Mouse (Mus musculus): ENCODE measurements around the gene Rab11fip4. TPM values are rescaled to one million over a fixed set of nuclear protein-coding genes. Genes with fewer than 3 reads are reported as not detected.

The Rab11fip4 gene
- polyA plus RNA-seq (2012): 0.01 TPM in 1 of 2 replicates, not detected in the other

- Histone ChIP-seq H3K4me3 (replicated peaks) (peak within 1 kb of the TSS; percentile 15), H3K27me3 (ENCODE audit: control insufficient read depth) (peaks cover 64% of the 10 kb centered on the region), H3K4me1 (ENCODE audit: control insufficient read depth) (no peaks in the 10 kb centered on the region), H3K9me3 (ENCODE audit: control insufficient read depth, low read length) (no peaks in the 10 kb centered on the region), H3K36me3 (ENCODE audit: control insufficient read depth) (no peaks in the 10 kb centered on the region)
- TF ChIP-seq GATA1 (IDR thresholded peaks at IDR 0.05; ENCODE audit: low read length) (no peak), TAL1 (IDR thresholded peaks at IDR 0.05; ENCODE audit: low read length) (no peak)
Observed at GRCm38 (mm10) chr11:79590664-79591590, at the start of gene Rab11fip4. Gene Rab11fip4 (plus strand): TSS chr11:79591212.

GRCm38 (mm10) chr11:79552622-79553021 lies 38.4 kb upstream of the Rab11fip4 start:
- no peaks in the 10 kb centered on the region for H3K9me3 ChIP-seq (ENCODE audit: control insufficient read depth, low read length)
- no peaks in the 10 kb centered on the region; the same call in none of the 2 replicates for H3K4me1 ChIP-seq (ENCODE audit: control insufficient read depth)
- TF ChIP-seq GATA1 (IDR thresholded peaks at IDR 0.05; ENCODE audit: low read length) (no peak), TAL1 (IDR thresholded peaks at IDR 0.05; ENCODE audit: low read length) (no peak)
- H3K36me3 ChIP-seq (ENCODE audit: control insufficient read depth): peaks cover 12% of the 10 kb centered on the region
- H3K4me3 ChIP-seq (replicated peaks): no peak overlapping the region
- no peaks in the 10 kb centered on the region for H3K27me3 ChIP-seq (ENCODE audit: control insufficient read depth)

GRCm38 (mm10) chr11:79560536-79560935 lies 30.5 kb upstream of the Rab11fip4 start:
- Histone ChIP-seq H3K4me3 (replicated peaks) (no peak overlapping the region), H3K9me3 (ENCODE audit: control insufficient read depth, low read length) (no peaks in the 10 kb centered on the region), H3K27me3 (ENCODE audit: control insufficient read depth) (no peaks in the 10 kb centered on the region), H3K36me3 (ENCODE audit: control insufficient read depth) (peaks cover 15% of the 10 kb centered on the region), H3K4me1 (ENCODE audit: control insufficient read depth) (no peaks in the 10 kb centered on the region)
- TF ChIP-seq GATA1 (IDR thresholded peaks at IDR 0.05; ENCODE audit: low read length) (no peak), TAL1 (IDR thresholded peaks at IDR 0.05; ENCODE audit: low read length) (no peak)

- Histone ChIP-seq H3K27me3 (ENCODE audit: control insufficient read depth) (no peaks in the 10 kb centered on the region), H3K4me3 (replicated peaks) (no peak overlapping the region), H3K9me3 (ENCODE audit: control insufficient read depth, low read length) (no peaks in the 10 kb centered on the region), H3K36me3 (ENCODE audit: control insufficient read depth) (peaks cover 23% of the 10 kb centered on the region), H3K4me1 (ENCODE audit: control insufficient read depth) (no peaks in the 10 kb centered on the region)
- no peak for TF ChIP-seq GATA1 (IDR thresholded peaks at IDR 0.05; ENCODE audit: low read length)
- TF ChIP-seq TAL1 (IDR thresholded peaks at IDR 0.05; ENCODE audit: low read length): no peak
Observed at GRCm38 (mm10) chr11:79563493-79563892, 27.5 kb upstream of the Rab11fip4 start.

- H3K9me3 ChIP-seq (ENCODE audit: control insufficient read depth, low read length): no peaks in the 10 kb centered on the region
- peaks cover 19% of the 10 kb centered on the region for H3K36me3 ChIP-seq (ENCODE audit: control insufficient read depth)
- no peak overlapping the region for H3K4me3 ChIP-seq (replicated peaks)
- no peaks in the 10 kb centered on the region for H3K27me3 ChIP-seq (ENCODE audit: control insufficient read depth)
- H3K4me1 ChIP-seq (ENCODE audit: control insufficient read depth): no peaks in the 10 kb centered on the region
- TF ChIP-seq GATA1 (IDR thresholded peaks at IDR 0.05; ENCODE audit: low read length): no peak
- no peak for TF ChIP-seq TAL1 (IDR thresholded peaks at IDR 0.05; ENCODE audit: low read length)
Observed at GRCm38 (mm10) chr11:79566947-79567346, 24.1 kb upstream of the Rab11fip4 start.

- Histone ChIP-seq H3K36me3 (ENCODE audit: control insufficient read depth) (peaks cover 19% of the 10 kb centered on the region), H3K4me3 (replicated peaks) (no peak overlapping the region), H3K27me3 (ENCODE audit: control insufficient read depth) (no peaks in the 10 kb centered on the region), H3K4me1 (ENCODE audit: control insufficient read depth) (no peaks in the 10 kb centered on the region), H3K9me3 (ENCODE audit: control insufficient read depth, low read length) (no peaks in the 10 kb centered on the region)
- TF ChIP-seq GATA1 (IDR thresholded peaks at IDR 0.05; ENCODE audit: low read length) (no peak), TAL1 (IDR thresholded peaks at IDR 0.05; ENCODE audit: low read length) (no peak)
Observed at GRCm38 (mm10) chr11:79568197-79568911, 22.7 kb upstream of the Rab11fip4 start.

- Histone ChIP-seq H3K36me3 (ENCODE audit: control insufficient read depth) (peaks cover 14% of the 10 kb centered on the region), H3K4me3 (replicated peaks) (no peak overlapping the region)
Observed at GRCm38 (mm10) chr11:79570319-79570718, 20.7 kb upstream of the Rab11fip4 start.

GRCm38 (mm10) chr11:79573836-79574235 lies 17.2 kb upstream of the Rab11fip4 start:
- Histone ChIP-seq H3K4me3 (replicated peaks) (no peak overlapping the region), H3K27me3 (ENCODE audit: control insufficient read depth) (no peaks in the 10 kb centered on the region), H3K9me3 (ENCODE audit: control insufficient read depth, low read length) (no peaks in the 10 kb centered on the region), H3K4me1 (ENCODE audit: control insufficient read depth) (peaks cover 2% of the 10 kb centered on the region; the same call in 1 of the 2 replicates), H3K36me3 (ENCODE audit: control insufficient read depth) (peaks cover 10% of the 10 kb centered on the region)
- no peak for TF ChIP-seq TAL1 (IDR thresholded peaks at IDR 0.05; ENCODE audit: low read length)
- no peak for TF ChIP-seq GATA1 (IDR thresholded peaks at IDR 0.05; ENCODE audit: low read length)

More at GRCm38 (mm10) chr11:79570319-79570718, 20.7 kb upstream of the Rab11fip4 start:
- TF ChIP-seq TAL1 (IDR thresholded peaks at IDR 0.05; ENCODE audit: low read length) (no peak), GATA1 (IDR thresholded peaks at IDR 0.05; ENCODE audit: low read length) (no peak)
- no peaks in the 10 kb centered on the region for H3K27me3 ChIP-seq (ENCODE audit: control insufficient read depth)
- H3K4me1 ChIP-seq (ENCODE audit: control insufficient read depth): no peaks in the 10 kb centered on the region
- H3K9me3 ChIP-seq (ENCODE audit: control insufficient read depth, low read length): no peaks in the 10 kb centered on the region
